Mouse (Mus musculus) central nervous system, embryonic 14 days (tissue): Measurements from ENCODE around the gene Cep170. TPM values are rescaled to one million over a fixed set of nuclear protein-coding genes. Genes with fewer than 3 reads are reported as not detected.

Experiments used
- polyA plus RNA-seq: library from polyadenylated mRNA; depleted of rRNA; stranded (reverse); fragments of >200 nt; gene quantifications from 2 replicates; pipeline ENCODE4 v1.2.3, GENCODE M21; 2012; rRNA removed

The Cep170 gene
- 143 and 160 TPM in 2 replicates for polyA plus RNA-seq

DNA sequence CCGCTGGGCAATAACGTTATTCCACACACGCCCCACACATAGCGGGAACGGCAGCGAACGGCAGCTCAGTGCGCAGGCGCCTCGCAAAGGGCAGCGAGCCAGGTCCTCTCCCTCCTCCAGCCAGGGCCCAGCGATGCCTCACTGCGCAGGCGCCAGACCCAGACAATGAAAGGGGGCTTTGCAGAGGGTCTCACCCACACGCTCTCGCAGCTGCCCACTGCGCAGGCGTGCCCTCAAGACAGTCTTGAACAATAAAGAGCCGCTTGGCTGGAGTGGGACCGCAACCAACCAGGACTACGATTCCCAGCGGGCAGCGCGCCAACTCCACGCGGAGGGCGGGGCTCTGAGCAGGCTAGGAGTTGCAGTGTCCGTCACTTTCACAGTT is at the start of gene Cep170:
Gene Cep170 (minus strand): TSS at position 32 of the 385 bp plus-strand sequence.

DNA sequence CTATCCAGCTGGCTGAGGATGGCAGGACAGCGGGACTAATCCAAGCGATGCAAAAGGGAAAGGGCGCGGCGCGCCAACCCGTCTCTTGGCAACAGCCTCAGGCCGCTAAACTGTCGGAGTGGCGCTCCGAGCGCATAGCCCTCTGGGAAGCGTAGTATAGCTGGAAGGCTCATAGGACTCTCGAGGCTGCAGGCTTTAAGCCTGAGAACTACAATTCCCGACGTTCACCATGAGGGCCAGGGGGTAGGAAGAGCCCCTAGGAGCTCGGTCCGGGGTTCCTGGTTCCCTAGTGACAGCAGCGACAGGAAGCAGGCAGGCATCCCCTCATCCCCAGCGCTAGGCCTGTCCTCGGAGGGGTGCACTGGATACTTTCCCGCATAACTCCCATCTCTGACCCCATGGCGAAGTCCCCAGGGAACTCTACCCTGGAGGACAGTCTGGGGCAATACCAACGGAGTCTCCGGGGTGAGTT is 760 bp upstream of the Cep170 start, which contains the start of gene Sdccag8:
Gene Sdccag8 (plus strand): TSS at position 70 of the 472 bp plus-strand sequence.

Other genes starting within 250 kb of the Cep170 start
- gene Sdccag8, start 593 bp upstream of the Cep170 start, polyA plus RNA-seq, result 12.4 and 13.5 TPM in 2 replicates